Mouse (Mus musculus) kidney, adult 8-10 months (tissue): ENCODE measurements around the gene Gpsm3.

Source experiments
- DNase-seq, 2 experiments: peaks; one replicate each; pipeline ENCODE4 v3.0.0; 2022

Gpsm3 gene

GRCm38 (mm10) chr17:34604511-34605237 lies 15.1 kb downstream of the Gpsm3 start:
- peak; percentile 84 to 90 for DNase-seq

GRCm38 (mm10) chr17:34605609-34606008 lies 16.0 kb downstream of the Gpsm3 start:
- DNase-seq = peak; percentile 96 to 98

- DNase-seq = no peak
Observed at GRCm38 (mm10) chr17:34606186-34607039, 16.8 kb downstream of the Gpsm3 start.

GRCm38 (mm10) chr17:34607997-34608396 lies 18.4 kb downstream of the Gpsm3 start:
- no peak for DNase-seq

GRCm38 (mm10) chr17:34611050-34611449 lies 21.4 kb downstream of the Gpsm3 start:
- no peak for DNase-seq

- no peak for DNase-seq
Observed at GRCm38 (mm10) chr17:34613054-34613645, 23.5 kb downstream of the Gpsm3 start.

GRCm38 (mm10) chr17:34613830-34614229 lies 24.2 kb downstream of the Gpsm3 start:
- no peak for DNase-seq

- DNase-seq = no peak
Observed at GRCm38 (mm10) chr17:34615871-34616270, 26.3 kb downstream of the Gpsm3 start, which contains the start of gene Egfl8. Gene Egfl8, minus strand, starts transcription at chr17:34615971.

GRCm38 (mm10) chr17:34618999-34619398 lies 29.4 kb downstream of the Gpsm3 start:
- peak; percentile 59 to 80 for DNase-seq

- no peak for DNase-seq
Observed at GRCm38 (mm10) chr17:34621006-34621405, 31.4 kb downstream of the Gpsm3 start.

GRCm38 (mm10) chr17:34623161-34623560 lies 33.6 kb downstream of the Gpsm3 start:
- no peak for DNase-seq

GRCm38 (mm10) chr17:34624981-34625380 lies 35.4 kb downstream of the Gpsm3 start:
- DNase-seq = no peak

GRCm38 (mm10) chr17:34626062-34626772 lies 36.6 kb downstream of the Gpsm3 start:
- DNase-seq = no peak

GRCm38 (mm10) chr17:34626773-34627092 lies 37.1 kb downstream of the Gpsm3 start:
- no peak for DNase-seq

- peak; percentile 91 to 92 for DNase-seq
Observed at GRCm38 (mm10) chr17:34627093-34627942, 37.7 kb downstream of the Gpsm3 start.

- DNase-seq = peak; percentile 72 to 78
Observed at GRCm38 (mm10) chr17:34627943-34628643, 38.5 kb downstream of the Gpsm3 start, which contains the start of gene Ppt2. Gene Ppt2, minus strand, starts transcription at chr17:34628510.

- no peak for DNase-seq
Observed at GRCm38 (mm10) chr17:34628644-34628967, 39.0 kb downstream of the Gpsm3 start.

GRCm38 (mm10) chr17:34629221-34629751 lies 39.7 kb downstream of the Gpsm3 start, which contains the start of gene Prrt1:
Gene Prrt1, plus strand, starts transcription at chr17:34629533.
- no peak for DNase-seq

- DNase-seq = no peak
Observed at GRCm38 (mm10) chr17:34629796-34630603, 40.4 kb downstream of the Gpsm3 start.

- DNase-seq = no peak
Observed at GRCm38 (mm10) chr17:34630761-34631301, 41.2 kb downstream of the Gpsm3 start.
